ENCODE assay signal across 16 mouse cellular contexts in genomic region chr16:5570619-5571018, GRCm38 (mm10).
DNase-seq lines count a peak whose midpoint lies in the region; ATAC-seq and TF ChIP-seq lines count a peak whose summit lies in the region.
"Had no signal": no experiment of that assay in that cellular context is flagged by ENCODE, and none has a peak within 500 bp of the region (broad histone marks: within the 10 kb centered on the region; RNA-seq: fewer than 3 reads in every experiment).

No protein-coding gene starts in this region.

- no peak for TF ChIP-seq POLR2A in small intestine, adult 2 months (IDR thresholded peaks at IDR 0.05; ENCODE audit: low read depth, low read length)

- H3K9ac ChIP-seq in kidney, postnatal 0 days (ENCODE audit: low read depth, low read length) = no peak overlapping the region
- H3K9ac ChIP-seq in forebrain, embryonic 14.5 days (ENCODE audit: low read length) = no peak overlapping the region
- H3K9ac ChIP-seq: embryonic facial prominence, embryonic 13.5 days; limb, embryonic 15.5 days had no signal

- H3K4me1 ChIP-seq in kidney, postnatal 0 days (replicated peaks; ENCODE audit: insufficient read depth, low read length) = no peaks in the 10 kb centered on the region
- H3K4me1 ChIP-seq in small intestine, adult 2 months (ENCODE audit: control insufficient read depth, insufficient read depth, insufficient read length, low read length) = peaks cover 3% of the 10 kb centered on the region; the same call in 1 of the 2 replicates
- H3K4me1 ChIP-seq in forebrain, embryonic 14.5 days (ENCODE audit: control insufficient read depth, insufficient read depth, low read length) = peaks cover 36% of the 10 kb centered on the region
- H3K4me1 ChIP-seq: embryonic facial prominence, embryonic 13.5 days; limb, embryonic 15.5 days had no signal

- no peaks in the 10 kb centered on the region for H3K36me3 ChIP-seq in kidney, postnatal 0 days (ENCODE audit: insufficient read depth, low read length)
- H3K36me3 ChIP-seq in small intestine, adult 2 months (ENCODE audit: control insufficient read depth, insufficient read depth, low read length) = no peaks in the 10 kb centered on the region
- H3K36me3 ChIP-seq in forebrain, embryonic 14.5 days (ENCODE audit: control insufficient read depth, insufficient read depth, low read length) = no peaks in the 10 kb centered on the region
- H3K36me3 ChIP-seq: embryonic facial prominence, embryonic 13.5 days; hindbrain, embryonic 10.5 days; limb, embryonic 15.5 days had no signal

- no peak for TF ChIP-seq CTCF in kidney, postnatal 0 days (IDR thresholded peaks at IDR 0.05; ENCODE audit: low read depth)
- TF ChIP-seq CTCF in small intestine, adult 2 months (IDR thresholded peaks at IDR 0.05; ENCODE audit: extremely low read depth, insufficient read length, insufficient replicate concordance, low read depth, low read length) = no peak

- no peak overlapping the region for H3K4me2 ChIP-seq in kidney, postnatal 0 days (ENCODE audit: low read length)
- no peak overlapping the region for H3K4me2 ChIP-seq in forebrain, embryonic 14.5 days (ENCODE audit: low read length)
- H3K4me2 ChIP-seq: embryonic facial prominence, embryonic 13.5 days; limb, embryonic 15.5 days had no signal

- DNase-seq in adrenal gland, adult 2 months = peak; percentile 9
- DNase-seq in adrenal gland, adult 18-20 months (ENCODE audit: low spot score in 2 of 2) = no peak
- DNase-seq in kidney, postnatal 0 days (ENCODE audit: low spot score) = peak; percentile 76
- DNase-seq in kidney, adult 18-20 months = no peak
- peak; percentile 29 to 50 for DNase-seq in kidney, postnatal 4 days
- DNase-seq in forebrain, embryonic 14.5 days (ENCODE audit: low spot score) = no peak
- DNase-seq in left cerebral cortex, adult 8-10 months (ENCODE audit: low spot score in 2 of 2) = no peak
- DNase-seq: adrenal gland, adult 8-10 months; cerebellum, adult 8-10 months; heart, adult 2 months; right cerebral cortex, adult 18-20 months; thymus, adult 18-20 months had no signal

- no peak overlapping the region for H3K4me3 ChIP-seq in kidney, postnatal 0 days (replicated peaks; ENCODE audit: low read depth, low read length)
- H3K4me3 ChIP-seq in small intestine, adult 2 months (ENCODE audit: low read depth, low read length) = no peak overlapping the region
- H3K4me3 ChIP-seq in forebrain, embryonic 14.5 days (ENCODE audit: low read depth, low read length) = no peak overlapping the region
- H3K4me3 ChIP-seq: embryonic facial prominence, embryonic 13.5 days; heart, adult 2 months; hindbrain, embryonic 10.5 days; limb, embryonic 15.5 days had no signal

- no peaks in the 10 kb centered on the region for H3K9me3 ChIP-seq in kidney, postnatal 0 days (replicated peaks; ENCODE audit: low read length)
- H3K9me3 ChIP-seq in forebrain, embryonic 14.5 days (replicated peaks; ENCODE audit: control insufficient read depth, low read length) = no peaks in the 10 kb centered on the region
- H3K9me3 ChIP-seq: embryonic facial prominence, embryonic 13.5 days; hindbrain, embryonic 10.5 days; limb, embryonic 15.5 days had no signal

- H3K27me3 ChIP-seq in kidney, postnatal 0 days (ENCODE audit: insufficient read depth, low read length) = no peaks in the 10 kb centered on the region
- H3K27me3 ChIP-seq in small intestine, adult 2 months (ENCODE audit: control insufficient read depth, insufficient read depth, low read length) = no peaks in the 10 kb centered on the region
- H3K27me3 ChIP-seq in forebrain, embryonic 14.5 days (replicated peaks; ENCODE audit: control insufficient read depth, insufficient read depth, low read length) = no peaks in the 10 kb centered on the region
- H3K27me3 ChIP-seq: embryonic facial prominence, embryonic 13.5 days; limb, embryonic 15.5 days had no signal

- WGBS in kidney, postnatal 0 days = 61% methylated on average over 4 of the region's 4 CpGs
- WGBS in small intestine, adult 2 months = 71% methylated on average over 4 of the region's 4 CpGs
- WGBS in forebrain, embryonic 14.5 days = 97% methylated on average over 4 of the region's 4 CpGs

- ATAC-seq in kidney, postnatal 0 days (replicated peaks; ENCODE audit: low FRiP score, low read depth) = no peak
- no peak for ATAC-seq in forebrain, embryonic 14.5 days

- no peak overlapping the region for H3K27ac ChIP-seq in kidney, postnatal 0 days
- H3K27ac ChIP-seq in small intestine, adult 2 months (ENCODE audit: insufficient read depth, low read depth, low read length) = peak overlapping the region; percentile 40
- no peak overlapping the region for H3K27ac ChIP-seq in forebrain, embryonic 14.5 days (ENCODE audit: low read depth, low read length)
- H3K27ac ChIP-seq: embryonic facial prominence, embryonic 13.5 days; heart, adult 2 months; hindbrain, embryonic 10.5 days; limb, embryonic 15.5 days had no signal

Comparison
In these comparisons a context has a peak if more than half of its experiments do, and no peak if none do; other contexts are left out.
1. DNase-seq: peak in adrenal gland, adult 2 months (single experiment), kidney, postnatal 0 days (single experiment) and kidney, postnatal 4 days (2 of 2); none in adrenal gland, adult 18-20 months (0 of 2), kidney, adult 18-20 months (single experiment), forebrain, embryonic 14.5 days (single experiment) and left cerebral cortex, adult 8-10 months (0 of 2).